Mouse (Mus musculus) kidney, embryonic 15.5 days (tissue): ENCODE results near the gene Elovl7. TPM values are rescaled to one million over a fixed set of nuclear protein-coding genes. Genes with fewer than 3 reads are reported as not detected.
A peak's percentile ranks its signal among the peaks of the same experiment; 100 is the strongest.

ENCODE experiments used
- ATAC-seq: fragments of 200-750 bp; cut with Nextera tagmentation; replicated peaks from 2 replicates; pipeline ENCODE4 v1.8.0; 2017; ENCODE audit warnings: moderate TSS enrichment; ENCODE audit not compliant: low FRiP score
- H3K27ac ChIP-seq: fragments of 300-500 bp; sonication (generic); 2 replicates; pipeline ENCODE4 v1.5.1; 2015; ENCODE audit warnings: mild to moderate bottlenecking, inconsistent platforms
- H3K27me3 ChIP-seq: fragments of 300-500 bp; sonication (generic); 2 replicates; pipeline ENCODE4 v1.6.1; 2015; ENCODE audit warnings: inconsistent platforms
- H3K36me3 ChIP-seq: fragments of 300-500 bp; sonication (generic); 2 replicates; pipeline ENCODE4 v1.6.1; 2015; ENCODE audit warnings: inconsistent platforms
- H3K4me1 ChIP-seq: fragments of 300-500 bp; sonication (generic); 2 replicates; pipeline ENCODE4 v1.6.1; 2015; ENCODE audit warnings: inconsistent platforms
- H3K4me2 ChIP-seq: fragments of 300-500 bp; sonication (generic); 2 replicates; pipeline ENCODE4 v1.6.1; 2015; ENCODE audit warnings: moderate library complexity, mild to moderate bottlenecking, inconsistent platforms
- H3K4me3 ChIP-seq: fragments of 300-500 bp; sonication (generic); replicated peaks from 2 replicates; pipeline ENCODE4 v1.5.1; 2015; ENCODE audit warnings: mild to moderate bottlenecking, inconsistent platforms
- H3K9ac ChIP-seq: fragments of 300-500 bp; sonication (generic); 2 replicates; pipeline ENCODE4 v1.6.1; 2015; ENCODE audit warnings: mild to moderate bottlenecking, inconsistent platforms
- H3K9me3 ChIP-seq: fragments of 300-500 bp; sonication (generic); replicated peaks from 2 replicates; pipeline ENCODE4 v1.6.1; 2016; ENCODE audit warnings: inconsistent platforms
- WGBS: fragments of 180-500 bp; shearing (Covaris S2); methylation state at CpG from one replicate; pipeline ENCODE4 v1.1.7; 2015; ENCODE audit warnings: mixed read lengths; 5-methylcytosine and 5-hydroxymethylcytosine counted together
- polyA plus RNA-seq: library from polyadenylated mRNA; unstranded; fragments of >200 nt; fragmentation: Nextera tagmentation; extraction: Ambion mirVana; gene quantifications from 2 replicates; pipeline ENCODE4 v1.2.1, GENCODE M21; 2015

Elovl7 gene
- polyA plus RNA-seq, result 14.6 and 17.8 TPM in 2 replicates

GRCm38 (mm10) chr13:108214081-108214484 lies at the start of gene Elovl7:
TSS of gene Elovl7 (plus strand) at chr13:108214404.
- Histone ChIP-seq H3K9me3 (no peaks in the 10 kb centered on the region), H3K27me3 (peaks cover 44% of the 10 kb centered on the region), H3K9ac (peak within 1 kb of the TSS; percentile 65), H3K4me1 (peaks cover 22% of the 10 kb centered on the region), H3K27ac (peak within 1 kb of the TSS; percentile 42), H3K36me3 (no peaks in the 10 kb centered on the region), H3K4me2 (peak within 1 kb of the TSS; percentile 97), H3K4me3 (peak within 1 kb of the TSS; percentile 72)
- peak; percentile 98 for ATAC-seq
- WGBS, result under 1% methylated on average over 40 of the region's 40 CpGs

GRCm38 (mm10) chr13:108164621-108165020 lies 49.6 kb upstream of the Elovl7 start:
- H3K4me3 ChIP-seq, result no peak overlapping the region
- H3K9me3 ChIP-seq, result no peaks in the 10 kb centered on the region
- ATAC-seq, result no peak
- 86% methylated on average over 3 of the region's 3 CpGs for WGBS
- H3K36me3 ChIP-seq, result peaks cover 27% of the 10 kb centered on the region
- no peak overlapping the region for H3K4me2 ChIP-seq
- no peak overlapping the region for H3K27ac ChIP-seq
- no peaks in the 10 kb centered on the region for H3K27me3 ChIP-seq
- H3K9ac ChIP-seq, result no peak overlapping the region
- peaks cover 3% of the 10 kb centered on the region for H3K4me1 ChIP-seq

- Histone ChIP-seq H3K36me3 (peaks cover 62% of the 10 kb centered on the region), H3K9ac (no peak overlapping the region), H3K4me3 (no peak overlapping the region), H3K9me3 (no peaks in the 10 kb centered on the region), H3K4me2 (no peak overlapping the region), H3K27me3 (no peaks in the 10 kb centered on the region), H3K4me1 (no peaks in the 10 kb centered on the region), H3K27ac (no peak overlapping the region)
- ATAC-seq, result no peak
- WGBS, result 100% methylated on average over 1 of the region's 1 CpGs
Observed at GRCm38 (mm10) chr13:108170002-108170401, 44.2 kb upstream of the Elovl7 start.

- 84% methylated on average over 8 of the region's 8 CpGs for WGBS
- H3K27ac ChIP-seq, result no peak overlapping the region
- H3K4me3 ChIP-seq, result no peak overlapping the region
- peaks cover 67% of the 10 kb centered on the region for H3K36me3 ChIP-seq
- no peaks in the 10 kb centered on the region for H3K27me3 ChIP-seq
- no peak overlapping the region for H3K9ac ChIP-seq
- no peak overlapping the region for H3K4me2 ChIP-seq
- ATAC-seq, result no peak
- no peaks in the 10 kb centered on the region for H3K9me3 ChIP-seq
- H3K4me1 ChIP-seq, result no peaks in the 10 kb centered on the region
Observed at GRCm38 (mm10) chr13:108170511-108170910, 43.7 kb upstream of the Elovl7 start.

- Histone ChIP-seq H3K27ac (no peak overlapping the region), H3K4me3 (no peak overlapping the region), H3K4me2 (no peak overlapping the region), H3K27me3 (no peaks in the 10 kb centered on the region), H3K4me1 (no peaks in the 10 kb centered on the region), H3K9me3 (no peaks in the 10 kb centered on the region), H3K36me3 (peaks cover 69% of the 10 kb centered on the region), H3K9ac (no peak overlapping the region)
- ATAC-seq, result no peak
- WGBS, result 81% methylated on average over 8 of the region's 8 CpGs
Observed at GRCm38 (mm10) chr13:108179618-108180017, 34.6 kb upstream of the Elovl7 start.

GRCm38 (mm10) chr13:108180821-108181220 lies 33.4 kb upstream of the Elovl7 start:
- Histone ChIP-seq H3K27ac (no peak overlapping the region), H3K36me3 (peaks cover 70% of the 10 kb centered on the region), H3K9me3 (no peaks in the 10 kb centered on the region), H3K27me3 (no peaks in the 10 kb centered on the region), H3K9ac (no peak overlapping the region), H3K4me1 (no peaks in the 10 kb centered on the region), H3K4me2 (no peak overlapping the region), H3K4me3 (no peak overlapping the region)
- ATAC-seq, result no peak
- 80% methylated on average over 5 of the region's 5 CpGs for WGBS

- Histone ChIP-seq H3K27ac (no peak overlapping the region), H3K4me1 (no peaks in the 10 kb centered on the region), H3K36me3 (peaks cover 62% of the 10 kb centered on the region), H3K9me3 (no peaks in the 10 kb centered on the region), H3K4me2 (no peak overlapping the region), H3K4me3 (no peak overlapping the region), H3K27me3 (no peaks in the 10 kb centered on the region), H3K9ac (no peak overlapping the region)
- no peak for ATAC-seq
Observed at GRCm38 (mm10) chr13:108184743-108185255, 29.4 kb upstream of the Elovl7 start.

GRCm38 (mm10) chr13:108185530-108185929 lies 28.7 kb upstream of the Elovl7 start:
- Histone ChIP-seq H3K4me1 (no peaks in the 10 kb centered on the region), H3K4me2 (no peak overlapping the region), H3K4me3 (no peak overlapping the region), H3K36me3 (peaks cover 61% of the 10 kb centered on the region), H3K9ac (no peak overlapping the region), H3K27ac (no peak overlapping the region), H3K9me3 (no peaks in the 10 kb centered on the region), H3K27me3 (no peaks in the 10 kb centered on the region)
- ATAC-seq, result no peak
- WGBS, result 91% methylated on average over 3 of the region's 3 CpGs

- H3K4me3 ChIP-seq, result no peak overlapping the region
- WGBS, result 87% methylated on average over 4 of the region's 4 CpGs
- no peak for ATAC-seq
- H3K27me3 ChIP-seq, result no peaks in the 10 kb centered on the region
- no peak overlapping the region for H3K9ac ChIP-seq
- no peaks in the 10 kb centered on the region for H3K4me1 ChIP-seq
- H3K27ac ChIP-seq, result no peak overlapping the region
- H3K4me2 ChIP-seq, result no peak overlapping the region
- peaks cover 38% of the 10 kb centered on the region for H3K36me3 ChIP-seq
- no peaks in the 10 kb centered on the region for H3K9me3 ChIP-seq
Observed at GRCm38 (mm10) chr13:108187994-108188393, 26.2 kb upstream of the Elovl7 start.

- peaks cover 32% of the 10 kb centered on the region for H3K36me3 ChIP-seq
- ATAC-seq, result peak; percentile 83
- WGBS, result 53% methylated on average over 11 of the region's 11 CpGs
Observed at GRCm38 (mm10) chr13:108191074-108191720, 23.0 kb upstream of the Elovl7 start.

GRCm38 (mm10) chr13:108195474-108195873 lies 18.7 kb upstream of the Elovl7 start:
- WGBS, result 84% methylated on average over 6 of the region's 6 CpGs
- Histone ChIP-seq H3K27me3 (no peaks in the 10 kb centered on the region), H3K4me3 (no peak overlapping the region), H3K9me3 (no peaks in the 10 kb centered on the region), H3K4me1 (no peaks in the 10 kb centered on the region), H3K9ac (no peak overlapping the region), H3K36me3 (peaks cover 21% of the 10 kb centered on the region), H3K4me2 (no peak overlapping the region), H3K27ac (no peak overlapping the region)
- no peak for ATAC-seq

More at GRCm38 (mm10) chr13:108191074-108191720, 23.0 kb upstream of the Elovl7 start:
- Histone ChIP-seq H3K4me2 (no peak overlapping the region), H3K9ac (no peak overlapping the region), H3K4me3 (no peak overlapping the region), H3K4me1 (no peaks in the 10 kb centered on the region), H3K27me3 (no peaks in the 10 kb centered on the region), H3K27ac (no peak overlapping the region), H3K9me3 (no peaks in the 10 kb centered on the region)

GRCm38 (mm10) chr13:108204857-108205256 lies 9.3 kb upstream of the Elovl7 start:
- no peak overlapping the region for H3K4me3 ChIP-seq
- H3K27ac ChIP-seq, result no peak overlapping the region
- H3K27me3 ChIP-seq, result no peaks in the 10 kb centered on the region
- no peak overlapping the region for H3K9ac ChIP-seq
- H3K4me1 ChIP-seq, result no peaks in the 10 kb centered on the region
- no peak overlapping the region for H3K4me2 ChIP-seq
- WGBS, result 89% methylated on average over 3 of the region's 3 CpGs
- ATAC-seq, result no peak
- no peaks in the 10 kb centered on the region for H3K36me3 ChIP-seq
- no peaks in the 10 kb centered on the region for H3K9me3 ChIP-seq

- H3K4me1 ChIP-seq, result no peaks in the 10 kb centered on the region
- H3K4me2 ChIP-seq, result no peak overlapping the region
- 71% methylated on average over 2 of the region's 2 CpGs for WGBS
- no peak for ATAC-seq
- no peaks in the 10 kb centered on the region for H3K36me3 ChIP-seq
- H3K27me3 ChIP-seq, result 0 out of 2 replicates have a peak, but pooled peaks cover 3% of the 10 kb centered on the region
- H3K9me3 ChIP-seq, result no peaks in the 10 kb centered on the region
- no peak overlapping the region for H3K9ac ChIP-seq
- no peak overlapping the region for H3K4me3 ChIP-seq
- H3K27ac ChIP-seq, result no peak overlapping the region
Observed at GRCm38 (mm10) chr13:108207447-108207846, 6.8 kb upstream of the Elovl7 start.
